Mouse (Mus musculus): Measurements from ENCODE around the gene Lrrc29. TPM values are rescaled to one million over a fixed set of nuclear protein-coding genes. Genes with fewer than 3 reads are reported as not detected.

The Lrrc29 gene
- polyA plus RNA-seq (2014; fragmentation: Nextera tagmentation; extraction: Ambion mirVana), result 0.91 and 1.1 TPM in 2 replicates

GRCm38 (mm10) chr8:105326141-105326672 is at the start of gene Lrrc29, which contains the start of gene Tmem208:
Gene Lrrc29, minus strand, starts transcription at chr8:105326278.
Gene Tmem208, plus strand, starts transcription at chr8:105326354.
- H3K27ac ChIP-seq (ENCODE audit: low read depth, low read length), result peak within 1 kb of the TSS; percentile 64
- H3K27me3 ChIP-seq (ENCODE audit: control insufficient read depth, insufficient read depth, low read length), result no peaks in the 10 kb centered on the region
- H3K9me3 ChIP-seq (ENCODE audit: control insufficient read depth, low read length), result no peaks in the 10 kb centered on the region
- H3K36me3 ChIP-seq (ENCODE audit: control insufficient read depth, insufficient read depth, low read length), result peaks cover 22% of the 10 kb centered on the region; the same call in 1 of the 2 replicates
- peak within 1 kb of the TSS; percentile 74 for H3K9ac ChIP-seq (ENCODE audit: low read length)
- peak within 1 kb of the TSS; percentile 78 for H3K4me2 ChIP-seq
- ATAC-seq (ENCODE audit: low FRiP score) (peak; percentile 94), DNase-seq (ENCODE audit: low spot score, missing footprints) (peak; percentile 99)
- peaks cover 12% of the 10 kb centered on the region for H3K4me1 ChIP-seq (ENCODE audit: control insufficient read depth, insufficient read depth, low read length)
- under 1% methylated on average over 36 of the region's 36 CpGs for WGBS
- peak within 1 kb of the TSS; percentile 77 for H3K4me3 ChIP-seq (ENCODE audit: low read depth, low read length)

- Histone ChIP-seq H3K4me1 (ENCODE audit: control insufficient read depth, insufficient read depth, low read length) (no peaks in the 10 kb centered on the region), H3K4me3 (ENCODE audit: low read depth, low read length) (0 out of 2 replicates have a peak overlapping the region, but pooled peaks have one; percentile 8), H3K9ac (ENCODE audit: low read length) (no peak overlapping the region), H3K9me3 (ENCODE audit: control insufficient read depth, low read length) (peaks cover 3% of the 10 kb centered on the region; the same call in 1 of the 2 replicates), H3K36me3 (ENCODE audit: control insufficient read depth, insufficient read depth, low read length) (no peaks in the 10 kb centered on the region), H3K4me2 (peak overlapping the region; percentile 37), H3K27ac (ENCODE audit: low read depth, low read length) (no peak overlapping the region), H3K27me3 (ENCODE audit: control insufficient read depth, insufficient read depth, low read length) (no peaks in the 10 kb centered on the region)
- ATAC-seq (ENCODE audit: low FRiP score) (peak; percentile 65; the same call in 1 of the 2 replicates), DNase-seq (ENCODE audit: low spot score, missing footprints) (peak; percentile 93)
- whole genome bisulfite sequencing, result 28% methylated on average over 33 of the region's 33 CpGs
Measured at GRCm38 (mm10) chr8:105374513-105374966, 48.5 kb upstream of the Lrrc29 start.

- no peak within 1 kb of the TSS for H3K9ac ChIP-seq (ENCODE audit: low read length)
- no peaks in the 10 kb centered on the region for H3K4me1 ChIP-seq (ENCODE audit: control insufficient read depth, insufficient read depth, low read length)
- no peak within 1 kb of the TSS for H3K4me3 ChIP-seq (ENCODE audit: low read depth, low read length)
- H3K27me3 ChIP-seq (ENCODE audit: control insufficient read depth, insufficient read depth, low read length), result no peaks in the 10 kb centered on the region
- ATAC-seq (ENCODE audit: low FRiP score), result no peak
- H3K36me3 ChIP-seq (ENCODE audit: control insufficient read depth, insufficient read depth, low read length), result no peaks in the 10 kb centered on the region
- H3K9me3 ChIP-seq (ENCODE audit: control insufficient read depth, low read length), result peaks cover 3% of the 10 kb centered on the region; the same call in 1 of the 2 replicates
- 61% methylated on average over 2 of the region's 2 CpGs for WGBS
- no peak within 1 kb of the TSS for H3K27ac ChIP-seq (ENCODE audit: low read depth, low read length)
- peak within 1 kb of the TSS; percentile 37 for H3K4me2 ChIP-seq
- DNase-seq (ENCODE audit: low spot score, missing footprints), result no peak
Measured at GRCm38 (mm10) chr8:105373032-105373431, 47.0 kb upstream of the Lrrc29 start, which contains the start of gene Plekhg4. Gene Plekhg4, plus strand, starts transcription at chr8:105373274.

- ATAC-seq (ENCODE audit: low FRiP score) (no peak), DNase-seq (ENCODE audit: low spot score, missing footprints) (no peak)
- Histone ChIP-seq H3K4me2 (no peak overlapping the region), H3K4me1 (ENCODE audit: control insufficient read depth, insufficient read depth, low read length) (no peaks in the 10 kb centered on the region), H3K4me3 (ENCODE audit: low read depth, low read length) (no peak overlapping the region), H3K9ac (ENCODE audit: low read length) (no peak overlapping the region), H3K36me3 (ENCODE audit: control insufficient read depth, insufficient read depth, low read length) (no peaks in the 10 kb centered on the region), H3K27ac (ENCODE audit: low read depth, low read length) (no peak overlapping the region), H3K27me3 (ENCODE audit: control insufficient read depth, insufficient read depth, low read length) (no peaks in the 10 kb centered on the region), H3K9me3 (ENCODE audit: control insufficient read depth, low read length) (peaks cover 3% of the 10 kb centered on the region; the same call in 1 of the 2 replicates)
- 73% methylated on average over 9 of the region's 9 CpGs for WGBS
Measured at GRCm38 (mm10) chr8:105372473-105372872, 46.4 kb upstream of the Lrrc29 start.

GRCm38 (mm10) chr8:105367107-105367506 is 41.0 kb upstream of the Lrrc29 start:
- H3K36me3 ChIP-seq (ENCODE audit: control insufficient read depth, insufficient read depth, low read length), result no peaks in the 10 kb centered on the region; the same call in 1 of the 2 replicates
- no peaks in the 10 kb centered on the region for H3K4me1 ChIP-seq (ENCODE audit: control insufficient read depth, insufficient read depth, low read length)
- no peaks in the 10 kb centered on the region; the same call in 1 of the 2 replicates for H3K9me3 ChIP-seq (ENCODE audit: control insufficient read depth, low read length)
- no peak overlapping the region for H3K27ac ChIP-seq (ENCODE audit: low read depth, low read length)
- H3K4me3 ChIP-seq (ENCODE audit: low read depth, low read length), result no peak overlapping the region
- DNase-seq (ENCODE audit: low spot score, missing footprints), result no peak
- no peaks in the 10 kb centered on the region for H3K27me3 ChIP-seq (ENCODE audit: control insufficient read depth, insufficient read depth, low read length)
- H3K9ac ChIP-seq (ENCODE audit: low read length), result no peak overlapping the region
- 63% methylated on average over 2 of the region's 2 CpGs for WGBS
- ATAC-seq (ENCODE audit: low FRiP score), result no peak
- H3K4me2 ChIP-seq, result no peak overlapping the region

- Histone ChIP-seq H3K36me3 (ENCODE audit: control insufficient read depth, insufficient read depth, low read length) (no peaks in the 10 kb centered on the region; the same call in none of the 2 replicates), H3K27me3 (ENCODE audit: control insufficient read depth, insufficient read depth, low read length) (no peaks in the 10 kb centered on the region), H3K4me3 (ENCODE audit: low read depth, low read length) (no peak overlapping the region), H3K4me1 (ENCODE audit: control insufficient read depth, insufficient read depth, low read length) (no peaks in the 10 kb centered on the region), H3K9ac (ENCODE audit: low read length) (no peak overlapping the region), H3K4me2 (no peak overlapping the region), H3K9me3 (ENCODE audit: control insufficient read depth, low read length) (no peaks in the 10 kb centered on the region; the same call in 1 of the 2 replicates), H3K27ac (ENCODE audit: low read depth, low read length) (no peak overlapping the region)
- 86% methylated on average over 12 of the region's 12 CpGs for WGBS
- ATAC-seq (ENCODE audit: low FRiP score), result no peak
- DNase-seq (ENCODE audit: low spot score, missing footprints), result no peak
Measured at GRCm38 (mm10) chr8:105361751-105362702, 35.9 kb upstream of the Lrrc29 start.

GRCm38 (mm10) chr8:105359646-105360045 is 33.6 kb upstream of the Lrrc29 start:
- H3K4me3 ChIP-seq (ENCODE audit: low read depth, low read length), result no peak overlapping the region
- DNase-seq (ENCODE audit: low spot score, missing footprints), result no peak
- no peaks in the 10 kb centered on the region for H3K4me1 ChIP-seq (ENCODE audit: control insufficient read depth, insufficient read depth, low read length)
- no peaks in the 10 kb centered on the region for H3K9me3 ChIP-seq (ENCODE audit: control insufficient read depth, low read length)
- WGBS, result 44% methylated on average over 4 of the region's 4 CpGs
- H3K27me3 ChIP-seq (ENCODE audit: control insufficient read depth, insufficient read depth, low read length), result no peaks in the 10 kb centered on the region
- H3K36me3 ChIP-seq (ENCODE audit: control insufficient read depth, insufficient read depth, low read length), result no peaks in the 10 kb centered on the region; the same call in 1 of the 2 replicates
- 0 out of 2 replicates have a peak, but pooled peaks have one; percentile 13 for ATAC-seq (ENCODE audit: low FRiP score)
- H3K27ac ChIP-seq (ENCODE audit: low read depth, low read length), result no peak overlapping the region
- H3K9ac ChIP-seq (ENCODE audit: low read length), result no peak overlapping the region; the same call in 1 of the 2 replicates
- H3K4me2 ChIP-seq, result no peak overlapping the region

GRCm38 (mm10) chr8:105359208-105359607 is 33.1 kb upstream of the Lrrc29 start:
- Histone ChIP-seq H3K36me3 (ENCODE audit: control insufficient read depth, insufficient read depth, low read length) (no peaks in the 10 kb centered on the region; the same call in 1 of the 2 replicates), H3K27ac (ENCODE audit: low read depth, low read length) (no peak overlapping the region), H3K4me3 (ENCODE audit: low read depth, low read length) (no peak overlapping the region), H3K4me2 (no peak overlapping the region), H3K9ac (ENCODE audit: low read length) (no peak overlapping the region; the same call in 1 of the 2 replicates), H3K27me3 (ENCODE audit: control insufficient read depth, insufficient read depth, low read length) (no peaks in the 10 kb centered on the region), H3K4me1 (ENCODE audit: control insufficient read depth, insufficient read depth, low read length) (no peaks in the 10 kb centered on the region), H3K9me3 (ENCODE audit: control insufficient read depth, low read length) (no peaks in the 10 kb centered on the region)
- ATAC-seq (ENCODE audit: low FRiP score) (no peak), DNase-seq (ENCODE audit: low spot score, missing footprints) (no peak)
- WGBS, result 77% methylated on average over 15 of the region's 15 CpGs
